Mouse (Mus musculus): ENCODE measurements around the gene Sav1.

Sav1 gene

DNA sequence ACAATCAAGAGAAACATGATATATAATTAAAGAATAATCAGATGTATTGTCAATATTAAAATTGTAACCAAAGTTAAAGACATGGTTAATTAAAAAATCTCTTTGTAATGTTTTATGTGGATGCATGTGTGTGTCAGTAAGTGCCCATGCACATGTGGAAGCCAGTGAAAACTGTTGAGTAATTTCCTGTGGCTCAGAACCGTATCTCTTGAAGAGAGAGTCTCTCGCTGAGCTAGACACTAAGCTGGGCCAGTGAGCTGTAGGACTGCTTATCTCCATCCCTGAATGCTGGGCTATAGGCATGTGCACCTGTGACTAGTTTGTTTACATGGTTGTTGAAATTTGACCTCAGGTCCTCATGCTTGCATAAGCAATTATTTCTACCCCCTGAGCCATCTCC lies 29.4 kb downstream of the Sav1 start:
- DNase-seq (ENCODE audit: low spot score), result no peak

DNA sequence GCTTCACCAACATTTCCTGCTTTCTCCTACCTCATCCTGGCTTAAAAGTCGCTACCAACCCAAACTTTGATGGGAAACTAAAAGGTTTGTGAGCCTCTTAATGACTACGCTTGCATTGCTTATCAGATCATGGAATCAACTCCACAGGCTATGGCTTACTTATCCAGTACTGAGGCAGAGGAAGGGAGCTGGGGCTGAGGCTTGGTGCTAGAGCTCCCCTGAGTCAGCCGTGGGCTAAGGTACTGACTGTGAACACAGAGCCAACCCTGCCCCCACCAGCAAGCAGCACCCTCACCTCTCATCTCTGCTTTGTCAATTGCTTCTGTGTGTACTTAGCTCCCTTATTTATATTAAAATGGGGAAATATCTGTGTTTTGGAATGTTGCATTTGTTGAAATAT lies 39.3 kb downstream of the Sav1 start:
- DNase-seq (ENCODE audit: low spot score), result no peak

DNA sequence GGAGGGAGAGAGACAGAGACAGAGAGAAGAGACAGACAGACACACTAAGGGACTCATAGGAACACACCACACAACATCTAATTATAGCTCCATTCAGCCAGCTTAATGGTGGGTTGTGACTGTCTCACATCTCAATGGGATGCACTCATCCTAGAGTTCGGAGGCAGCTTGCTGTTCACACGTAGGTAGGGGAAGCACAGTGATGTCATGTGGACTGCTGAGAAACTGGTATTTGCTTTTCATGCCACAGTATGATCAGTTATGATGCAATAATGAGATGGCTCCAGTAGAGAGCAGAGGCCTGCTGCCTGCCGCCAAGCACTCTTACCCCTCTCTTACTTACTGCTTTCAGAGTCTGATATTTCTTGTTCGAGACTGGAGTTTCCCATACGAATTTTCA lies 40.9 kb downstream of the Sav1 start:
- no peak for DNase-seq (ENCODE audit: low spot score)

DNA sequence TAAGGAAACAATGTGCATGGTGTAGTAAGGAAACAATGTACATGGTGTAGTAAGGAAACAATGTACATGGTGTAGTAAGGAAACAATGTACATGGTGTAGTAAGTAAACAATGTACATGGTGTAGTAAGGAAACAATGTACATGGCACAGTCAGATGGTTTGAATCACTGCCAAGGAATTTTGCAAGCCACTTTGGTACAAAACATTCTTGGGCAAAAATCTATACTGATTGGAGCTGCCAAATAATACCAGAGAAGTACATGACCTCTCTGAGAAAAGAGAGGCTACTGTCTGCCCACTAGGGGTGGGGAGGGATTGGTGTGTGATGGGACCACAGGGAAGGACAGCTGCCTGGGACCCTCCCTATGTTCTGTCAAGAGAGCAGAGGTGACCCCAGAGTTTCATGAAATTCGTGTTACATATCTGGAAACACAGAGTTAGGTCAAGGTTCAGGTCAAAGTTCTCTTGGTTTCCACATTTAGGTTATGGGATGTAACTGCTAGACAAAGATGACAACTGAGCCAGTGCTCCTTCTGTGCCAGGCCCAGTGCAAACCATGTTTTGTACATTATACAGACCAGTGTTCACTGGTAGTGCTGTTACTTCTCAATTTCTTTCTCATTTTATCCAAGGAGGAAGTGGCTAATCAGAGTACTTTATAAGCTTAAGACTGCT lies 45.0 kb downstream of the Sav1 start:
- no peak for DNase-seq (ENCODE audit: low spot score)

DNA sequence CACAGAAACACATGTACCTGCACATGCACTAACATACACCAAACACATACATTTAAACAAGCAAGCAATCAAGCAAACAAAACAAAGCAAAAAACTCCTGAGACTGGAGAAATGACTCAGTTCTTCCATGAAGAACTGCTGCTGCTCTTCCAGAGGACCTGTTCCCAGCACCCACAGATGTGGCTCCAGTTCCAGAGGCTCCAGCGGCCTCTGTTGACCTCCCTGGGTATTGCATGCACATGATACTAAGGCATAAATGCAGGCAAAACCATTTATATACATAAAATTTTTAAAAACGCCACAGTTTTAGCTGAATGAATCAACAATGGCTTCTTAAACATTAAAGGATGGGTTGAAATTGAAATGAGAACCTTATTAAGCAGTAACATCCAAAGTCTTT lies 47.5 kb downstream of the Sav1 start:
- no peak for DNase-seq (ENCODE audit: low spot score)

DNA sequence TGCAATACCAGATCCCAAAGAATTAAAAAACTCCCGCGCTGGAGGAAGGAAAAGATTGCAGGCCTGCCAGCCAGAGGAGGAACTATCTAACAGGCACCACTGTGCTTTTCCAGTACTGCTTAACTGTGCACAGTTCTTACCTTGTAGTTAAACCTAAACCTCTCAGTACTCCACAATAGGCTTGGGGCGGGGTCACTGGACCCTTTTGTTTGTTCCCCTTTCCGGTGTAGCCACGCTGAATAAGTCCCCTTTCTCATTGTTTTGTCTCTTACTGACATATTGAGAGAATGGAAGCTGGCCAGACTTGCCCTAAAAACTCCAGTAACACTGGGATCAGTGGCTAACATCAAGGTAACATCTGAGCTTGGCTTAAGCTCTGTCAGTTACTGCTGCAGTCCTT lies 49.1 kb downstream of the Sav1 start:
- no peak for DNase-seq (ENCODE audit: low spot score)

DNA sequence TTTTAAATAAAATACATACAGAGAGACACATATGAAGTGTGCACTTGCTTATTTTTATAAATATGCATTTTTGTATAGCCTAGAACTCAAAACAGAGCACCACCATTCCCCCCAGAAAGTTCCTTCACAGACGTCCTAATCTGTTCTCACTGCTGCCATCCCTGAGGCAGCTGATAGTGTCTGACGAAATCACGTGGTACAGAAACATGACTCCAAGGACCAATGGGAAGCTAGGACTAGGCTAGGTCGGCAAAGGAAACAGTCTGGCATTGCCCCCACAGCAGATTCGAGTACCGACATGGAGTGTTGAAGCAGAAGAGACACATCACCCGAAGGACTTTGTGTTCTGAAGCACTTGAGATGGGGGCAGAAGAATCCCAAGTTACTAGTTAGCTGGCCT lies 60.1 kb downstream of the Sav1 start:
- no peak for DNase-seq (ENCODE audit: low spot score)

DNA sequence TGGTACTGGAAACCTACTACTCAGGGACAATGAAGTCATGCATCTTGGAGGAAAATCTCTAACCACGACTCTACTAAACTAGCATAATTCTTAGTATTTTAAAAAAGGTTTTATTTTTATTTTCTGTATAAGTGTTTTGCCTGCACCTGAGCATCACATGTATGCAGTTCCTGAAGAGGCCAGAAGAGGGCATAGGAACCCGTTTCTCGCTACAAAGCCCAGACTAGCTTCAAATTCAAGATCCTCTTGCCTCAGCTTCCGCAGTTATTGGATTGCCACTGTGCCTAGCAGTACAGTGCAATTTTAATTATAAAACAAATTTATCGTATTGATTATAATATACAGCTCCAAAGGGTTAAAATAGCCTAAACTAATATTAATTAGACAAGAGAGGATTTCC lies 62.8 kb downstream of the Sav1 start:
- DNase-seq (ENCODE audit: low spot score), result no peak

DNA sequence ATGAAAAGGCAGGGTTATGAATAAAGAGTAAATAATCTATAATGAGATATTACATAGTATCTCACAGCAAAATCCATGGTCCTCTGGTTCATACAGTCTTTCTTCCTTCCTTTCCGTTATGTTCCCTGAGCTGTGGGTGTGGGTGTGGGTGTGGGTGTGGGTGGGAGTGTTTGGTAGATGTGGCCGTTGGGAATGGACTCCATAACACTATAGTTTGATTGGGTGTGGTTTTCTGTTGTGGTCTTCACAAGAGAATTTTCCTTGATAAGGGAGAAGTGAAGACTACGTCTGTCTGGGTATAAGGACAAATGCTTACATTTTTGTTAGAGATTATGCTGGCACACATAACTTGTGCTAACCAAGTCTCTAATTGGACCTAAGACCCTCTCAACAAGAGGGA lies 63.2 kb downstream of the Sav1 start:
- no peak for DNase-seq (ENCODE audit: low spot score)

DNA sequence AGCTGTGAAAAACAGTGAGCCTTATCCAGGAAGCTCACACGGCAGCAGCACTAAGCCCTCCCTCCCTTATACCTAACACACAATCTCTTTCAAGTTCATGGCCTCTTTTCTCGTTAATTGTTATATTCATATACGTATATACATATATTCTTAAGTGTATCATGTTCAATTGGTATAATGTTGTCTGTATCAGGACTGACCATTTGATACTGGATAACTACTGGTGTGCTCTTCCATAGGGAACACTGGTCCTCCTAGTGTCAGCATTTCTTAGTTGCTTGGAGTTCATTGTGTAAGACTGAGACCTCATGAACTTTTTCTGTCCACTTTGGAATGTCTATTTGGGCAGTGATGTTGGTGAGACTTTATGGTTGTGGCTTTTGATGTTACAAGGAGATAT lies 63.7 kb downstream of the Sav1 start:
- no peak for DNase-seq (ENCODE audit: low spot score)

DNA sequence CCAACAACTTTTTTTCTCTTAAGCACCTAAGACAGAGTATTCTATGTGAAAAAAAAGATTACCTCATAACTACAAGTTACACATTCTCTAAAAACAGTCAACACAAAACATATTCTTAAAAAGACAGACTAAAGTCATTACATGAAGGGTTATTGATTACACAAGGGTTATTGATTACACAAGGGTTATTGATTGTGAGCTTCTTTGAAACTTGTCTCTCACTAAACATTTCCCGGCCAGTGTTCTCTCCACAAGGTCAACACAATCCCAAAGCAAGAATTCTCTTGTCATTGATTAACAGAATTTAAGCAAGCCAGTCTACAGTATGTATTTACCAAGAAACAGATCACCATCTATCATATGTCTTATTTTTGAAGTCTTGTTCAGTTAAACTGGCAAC lies 64.7 kb downstream of the Sav1 start:
- no peak for DNase-seq (ENCODE audit: low spot score)

DNA sequence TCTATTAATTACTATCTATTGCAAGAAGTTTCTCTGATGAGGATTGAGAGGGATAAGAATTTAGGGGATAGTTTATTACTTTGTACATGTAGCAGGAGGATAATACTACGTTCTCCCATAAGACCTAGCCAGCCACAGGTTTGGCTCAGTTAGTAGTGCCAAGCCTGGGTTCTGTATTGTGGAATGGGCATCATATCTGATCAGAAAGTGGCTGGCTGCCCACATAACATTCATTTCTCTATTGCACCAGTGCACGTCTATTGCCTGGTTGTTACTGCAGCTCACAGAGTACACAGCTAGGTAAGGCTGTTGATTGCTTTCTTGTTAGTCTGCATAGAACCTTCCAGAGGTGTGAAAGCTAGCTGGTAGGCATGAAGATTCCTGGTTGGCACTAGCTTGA lies 68.9 kb downstream of the Sav1 start:
- DNase-seq (ENCODE audit: low spot score), result no peak

All from layer of hippocampus, adult 9-10 months (tissue).